Comparison of ENCODE assay signal across 9 mouse cellular contexts in the genomic region with DNA sequence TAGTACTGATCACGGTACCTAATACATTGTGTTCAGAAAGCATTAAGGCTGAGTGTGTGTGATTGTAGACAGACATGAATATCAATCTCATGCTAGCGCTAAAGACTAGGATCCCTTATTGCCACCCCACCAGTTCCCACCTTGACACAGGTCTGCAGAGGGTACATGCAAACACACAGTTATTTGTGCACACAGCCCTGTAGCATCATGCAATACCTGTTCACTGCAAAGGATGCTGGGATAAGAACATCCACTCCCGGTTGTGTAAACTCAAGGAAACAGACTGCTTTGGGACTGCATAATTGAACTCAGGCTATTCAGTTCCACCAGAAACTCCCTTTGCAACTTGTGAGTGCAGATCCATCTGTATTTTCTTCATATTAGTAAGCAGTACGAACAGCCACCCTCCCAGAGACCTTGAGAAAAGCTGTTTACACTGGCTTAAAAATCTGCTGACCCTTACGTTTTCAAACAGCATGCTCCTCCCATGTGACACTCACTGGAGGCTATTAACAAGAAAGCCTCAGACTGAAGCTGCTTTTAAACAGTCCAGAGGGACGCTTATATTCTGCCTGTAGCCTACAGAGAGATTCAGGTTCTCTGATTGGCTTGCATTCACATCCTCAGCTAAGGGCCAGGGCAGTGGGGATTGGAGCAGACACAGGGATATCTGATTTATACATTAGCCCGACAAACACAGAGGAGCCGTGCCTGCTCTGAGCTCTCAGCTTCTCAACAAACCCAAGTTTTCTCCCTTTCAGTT. TPM values are rescaled to one million over a fixed set of nuclear protein-coding genes. Genes with fewer than 3 reads are reported as not detected.
DNase-seq lines count a peak whose midpoint lies in the region; ATAC-seq and TF ChIP-seq lines count a peak whose summit lies in the region.
"Had no signal": no experiment of that assay in that cellular context is flagged by ENCODE, and none has a peak within 500 bp of the region (broad histone marks: within the 10 kb centered on the region; RNA-seq: fewer than 3 reads in every experiment).

No protein-coding gene starts in this region.

- H3K27me3 ChIP-seq in forebrain, embryonic 14.5 days (replicated peaks; ENCODE audit: control insufficient read depth, insufficient read depth, low read length), result no peaks in the 10 kb centered on the region
- H3K27me3 ChIP-seq in kidney, postnatal 0 days (ENCODE audit: insufficient read depth, low read length), result no peaks in the 10 kb centered on the region

- no peaks in the 10 kb centered on the region for H3K36me3 ChIP-seq in forebrain, embryonic 14.5 days (ENCODE audit: control insufficient read depth, insufficient read depth, low read length)
- no peaks in the 10 kb centered on the region for H3K36me3 ChIP-seq in kidney, postnatal 0 days (ENCODE audit: insufficient read depth, low read length)

- WGBS in forebrain, embryonic 14.5 days, result 35% methylated on average over 8 of the region's 8 CpGs
- WGBS in kidney, postnatal 0 days, result 34% methylated on average over 8 of the region's 8 CpGs

- no peaks in the 10 kb centered on the region for H3K9me3 ChIP-seq in forebrain, embryonic 14.5 days (replicated peaks; ENCODE audit: control insufficient read depth, low read length)
- H3K9me3 ChIP-seq in kidney, postnatal 0 days (replicated peaks; ENCODE audit: low read length), result no peaks in the 10 kb centered on the region

- TF ChIP-seq CTCF in kidney, postnatal 0 days (IDR thresholded peaks at IDR 0.05; ENCODE audit: low read depth), result no peak

- peak; percentile 31 for DNase-seq in gastrocnemius, adult 18-20 months (ENCODE audit: low spot score)
- DNase-seq in gastrocnemius, adult 8-10 months (ENCODE audit: low spot score in 2 of 2), result no peak
- DNase-seq in NIH3T3 (ENCODE audit: low read depth), result peak; percentile 61
- DNase-seq in forebrain, embryonic 14.5 days (ENCODE audit: low spot score), result peak; percentile 54
- DNase-seq in kidney, postnatal 0 days (ENCODE audit: low spot score), result peak; percentile 78
- peak; percentile 35 for DNase-seq in retina, embryonic 14.5 days (ENCODE audit: low spot score)
- no peak for DNase-seq in urinary bladder, postnatal 36 days (ENCODE audit: low spot score in 2 of 2)
- no peak for DNase-seq in thymus, postnatal 4 days

- H3K4me1 ChIP-seq in forebrain, embryonic 14.5 days (ENCODE audit: control insufficient read depth, insufficient read depth, low read length), result peaks cover 18% of the 10 kb centered on the region; the same call in 1 of the 2 replicates
- peaks cover 14% of the 10 kb centered on the region; the same call in 1 of the 2 replicates for H3K4me1 ChIP-seq in kidney, postnatal 0 days (replicated peaks; ENCODE audit: insufficient read depth, low read length)

- peak overlapping the region; percentile 27 for H3K4me2 ChIP-seq in forebrain, embryonic 14.5 days (ENCODE audit: low read length)
- peak overlapping the region; percentile 15; the same call in 1 of the 2 replicates for H3K4me2 ChIP-seq in kidney, postnatal 0 days (ENCODE audit: low read length)

- H3K9ac ChIP-seq in forebrain, embryonic 14.5 days (ENCODE audit: low read length), result peak overlapping the region; percentile 13; the same call in 1 of the 2 replicates
- H3K9ac ChIP-seq in kidney, postnatal 0 days (ENCODE audit: low read depth, low read length), result no peak overlapping the region
- H3K9ac ChIP-seq: liver, embryonic 14.5 days had no signal

- ATAC-seq in forebrain, embryonic 14.5 days, result peak; percentile 85
- ATAC-seq in kidney, postnatal 0 days (replicated peaks; ENCODE audit: low FRiP score, low read depth), result peak; percentile 66

- H3K27ac ChIP-seq in forebrain, embryonic 14.5 days (ENCODE audit: low read depth, low read length), result peak overlapping the region; percentile 65; the same call in 1 of the 2 replicates
- H3K27ac ChIP-seq in kidney, postnatal 0 days, result peak overlapping the region; percentile 47
- H3K27ac ChIP-seq: liver, embryonic 14.5 days had no signal

- H3K4me3 ChIP-seq in forebrain, embryonic 14.5 days (ENCODE audit: low read depth, low read length), result no peak overlapping the region
- no peak overlapping the region for H3K4me3 ChIP-seq in kidney, postnatal 0 days (replicated peaks; ENCODE audit: low read depth, low read length)

RNA-seq across cellular contexts. Expression of gene Ankrd55, which starts 42.8 kb away (rescaled TPM):
- under 1 TPM; 0.18 to 0.19 TPM for total RNA-seq in gastrocnemius, adult 18-20 months (2021)
- total RNA-seq in gastrocnemius, adult 8-10 months (2022), result under 1 TPM in 1 of 4 experiments, not detected in 3; 0.11 TPM
- 2.6 and 3.6 TPM in 2 replicates for polyA plus RNA-seq in forebrain, embryonic 14.5 days (2014; fragmentation: Nextera tagmentation; extraction: Ambion mirVana)
- polyA plus RNA-seq in kidney, postnatal 0 days (2015; fragmentation: Nextera tagmentation; extraction: Ambion mirVana), result 0.30 and 0.36 TPM in 2 replicates

Comparison
In these comparisons a context has a peak if more than half of its experiments do, and no peak if none do; other contexts are left out.
1. DNase-seq: peak in gastrocnemius, adult 18-20 months (single experiment), NIH3T3 (single experiment), forebrain, embryonic 14.5 days (single experiment), kidney, postnatal 0 days (single experiment) and retina, embryonic 14.5 days (single experiment); none in gastrocnemius, adult 8-10 months (0 of 2), urinary bladder, postnatal 36 days (0 of 2) and thymus, postnatal 4 days (single experiment).